Mouse (Mus musculus) limb, embryonic 12.5 days (tissue): ENCODE data around the gene Cnbp. TPM values are rescaled to one million over a fixed set of nuclear protein-coding genes. Genes with fewer than 3 reads are reported as not detected.

Source experiments
- ATAC-seq: fragments of 200-750 bp; cut with Nextera tagmentation; 2 replicates; pipeline ENCODE4 v1.8.0; 2017; ENCODE audit warnings: low read depth, moderate TSS enrichment; ENCODE audit not compliant: insufficient number of reproducible peaks, insufficient read depth, low FRiP score, low TSS enrichment
- H3K27ac ChIP-seq: fragments of 300-500 bp; sonication (generic); 2 replicates; pipeline ENCODE4 v1.5.1; 2016; ENCODE audit warnings: mild to moderate bottlenecking, moderate library complexity
- H3K27me3 ChIP-seq: fragments of 300-500 bp; sonication (generic); 2 replicates; pipeline ENCODE4 v1.6.1; 2016; ENCODE audit warnings: mild to moderate bottlenecking, moderate library complexity
- H3K36me3 ChIP-seq: fragments of 300-500 bp; sonication (generic); 2 replicates; pipeline ENCODE4 v1.6.1; 2016; ENCODE audit warnings: mild to moderate bottlenecking, moderate library complexity
- H3K4me1 ChIP-seq: fragments of 300-500 bp; sonication (generic); replicated peaks from 2 replicates; pipeline ENCODE4 v1.6.1; 2016
- H3K4me2 ChIP-seq: fragments of 300-500 bp; sonication (generic); 2 replicates; pipeline ENCODE4 v1.6.1; 2016; ENCODE audit warnings: mild to moderate bottlenecking, moderate library complexity
- H3K4me3 ChIP-seq: fragments of 300-500 bp; sonication (generic); replicated peaks from 2 replicates; pipeline ENCODE4 v1.5.1; 2016; ENCODE audit warnings: mild to moderate bottlenecking
- H3K9ac ChIP-seq: fragments of 300-500 bp; sonication (generic); replicated peaks from 2 replicates; pipeline ENCODE4 v1.6.1; 2016; ENCODE audit warnings: mild to moderate bottlenecking, moderate library complexity
- H3K9me3 ChIP-seq: fragments of 300-500 bp; sonication (generic); 2 replicates; pipeline ENCODE4 v1.6.1; 2016; ENCODE audit warnings: mild to moderate bottlenecking, moderate library complexity
- WGBS: fragments of 180-500 bp; shearing (Covaris S2); methylation state at CpG from one replicate; pipeline ENCODE4 v1.1.7; 2016; 5-methylcytosine and 5-hydroxymethylcytosine counted together
- polyA plus RNA-seq: library from polyadenylated mRNA; unstranded; fragments of >200 nt; fragmentation: Nextera tagmentation; extraction: Ambion mirVana; gene quantifications from 2 replicates; pipeline ENCODE4 v1.2.1, GENCODE M21; 2016

Gene Cnbp
- polyA plus RNA-seq, 1 experiment from 2014 or later = 1,149 TPM

DNA sequence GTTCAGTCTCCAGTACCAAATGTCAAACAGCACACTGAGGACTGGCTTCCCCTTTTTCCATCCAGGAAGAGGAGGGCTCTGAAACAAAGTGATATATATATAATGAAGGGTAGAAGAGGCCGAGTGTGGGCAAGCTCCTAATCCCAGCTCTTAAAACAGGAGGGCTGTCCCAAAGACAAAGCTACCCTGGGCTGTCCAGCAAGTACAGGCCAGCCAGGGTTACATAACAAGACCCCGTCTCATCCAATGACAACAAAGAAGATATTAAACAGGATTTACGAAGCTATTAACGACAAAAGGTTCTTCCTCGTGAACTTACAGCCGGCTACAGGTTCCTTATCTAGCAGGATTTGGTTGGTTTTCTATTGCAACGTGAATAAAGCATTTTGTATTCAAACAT is 46.0 kb downstream of the Cnbp start:
- no peaks in the 10 kb centered on the region for H3K9me3 ChIP-seq
- peaks cover 8% of the 10 kb centered on the region; the same call in 1 of the 2 replicates for H3K36me3 ChIP-seq
- no peak overlapping the region for H3K27ac ChIP-seq
- no peaks in the 10 kb centered on the region for H3K4me1 ChIP-seq
- H3K27me3 ChIP-seq = no peaks in the 10 kb centered on the region
- H3K9ac ChIP-seq = no peak overlapping the region
- no peak overlapping the region for H3K4me3 ChIP-seq
- WGBS = 74% methylated on average over 7 of the region's 7 CpGs
- no peak for ATAC-seq
- H3K4me2 ChIP-seq = no peak overlapping the region

DNA sequence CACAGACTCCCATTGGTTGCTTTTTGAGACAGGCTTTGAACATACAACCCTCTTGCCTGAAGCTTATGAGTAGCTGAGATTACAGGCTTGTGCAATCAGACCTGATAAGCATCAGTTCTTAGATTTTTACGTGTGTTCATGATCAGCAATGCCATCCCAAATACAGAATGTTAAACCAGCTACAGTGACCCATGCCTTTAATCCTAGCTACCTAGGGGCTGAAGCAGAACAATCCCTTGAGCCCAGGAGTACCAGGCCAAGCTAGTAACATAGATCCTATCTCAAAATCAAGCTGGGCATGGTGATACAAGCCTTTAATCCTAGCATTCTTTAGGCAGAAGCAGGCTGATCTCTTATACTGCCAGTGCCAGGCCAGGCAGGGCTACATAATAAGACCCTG is 46.9 kb downstream of the Cnbp start:
- H3K4me1 ChIP-seq = no peaks in the 10 kb centered on the region
- no peak overlapping the region for H3K27ac ChIP-seq
- H3K36me3 ChIP-seq = peaks cover 8% of the 10 kb centered on the region; the same call in 1 of the 2 replicates
- no peaks in the 10 kb centered on the region for H3K27me3 ChIP-seq
- no peak overlapping the region for H3K4me2 ChIP-seq
- no peak overlapping the region for H3K4me3 ChIP-seq
- ATAC-seq = no peak
- H3K9ac ChIP-seq = no peak overlapping the region
- no peaks in the 10 kb centered on the region for H3K9me3 ChIP-seq
- 88% methylated on average over 1 of the region's 1 CpGs for WGBS

DNA sequence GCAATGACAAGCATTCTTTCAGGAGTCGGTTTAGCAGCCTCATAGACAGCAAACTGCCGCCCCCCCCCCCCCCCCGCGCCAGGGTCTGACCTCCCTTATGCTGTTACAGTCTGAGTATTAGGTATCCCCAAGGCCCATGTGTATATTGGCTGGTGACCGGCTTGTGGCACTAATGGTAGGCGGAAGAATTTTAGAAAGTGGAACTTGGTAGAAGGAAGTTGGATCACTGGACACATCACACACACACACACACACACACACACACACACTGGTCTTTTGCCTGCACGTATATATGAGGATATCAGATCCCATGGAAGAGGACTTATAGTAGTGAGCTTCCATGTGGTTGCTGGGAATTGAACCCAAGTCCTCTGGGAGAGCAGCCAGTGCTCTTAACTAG is 48.4 kb downstream of the Cnbp start:
- Histone ChIP-seq H3K27ac (no peak overlapping the region), H3K36me3 (peaks cover 8% of the 10 kb centered on the region; the same call in 1 of the 2 replicates), H3K4me1 (peaks cover 3% of the 10 kb centered on the region), H3K4me2 (no peak overlapping the region), H3K4me3 (no peak overlapping the region), H3K27me3 (no peaks in the 10 kb centered on the region), H3K9me3 (no peaks in the 10 kb centered on the region), H3K9ac (no peak overlapping the region)
- no peak for ATAC-seq
- WGBS = 83% methylated on average over 7 of the region's 7 CpGs

DNA sequence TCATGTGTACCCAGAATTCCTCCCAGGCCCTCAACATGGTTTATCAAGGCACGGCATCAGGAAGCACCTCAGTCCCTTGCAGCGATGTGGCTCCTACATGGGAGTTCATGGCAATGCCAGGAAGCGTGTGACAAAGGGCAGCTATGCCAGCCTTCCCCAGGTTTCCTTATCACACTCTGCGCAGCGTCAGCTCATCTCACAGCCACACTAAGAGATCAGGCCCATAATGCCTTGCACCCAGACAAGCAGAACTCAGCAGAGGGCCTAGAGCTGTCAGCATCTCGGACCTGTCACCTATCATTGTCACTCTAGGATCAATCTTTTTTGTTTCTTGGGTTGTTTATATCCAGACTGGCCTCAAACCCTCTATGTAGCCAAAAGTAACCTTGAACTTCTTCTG is 51.3 kb downstream of the Cnbp start:
- Histone ChIP-seq H3K36me3 (peaks cover 4% of the 10 kb centered on the region; the same call in 1 of the 2 replicates), H3K4me2 (no peak overlapping the region), H3K4me1 (peaks cover 8% of the 10 kb centered on the region), H3K27ac (no peak overlapping the region), H3K4me3 (no peak overlapping the region), H3K9me3 (no peaks in the 10 kb centered on the region), H3K9ac (no peak overlapping the region), H3K27me3 (no peaks in the 10 kb centered on the region)
- 91% methylated on average over 6 of the region's 6 CpGs for WGBS
- ATAC-seq = no peak

DNA sequence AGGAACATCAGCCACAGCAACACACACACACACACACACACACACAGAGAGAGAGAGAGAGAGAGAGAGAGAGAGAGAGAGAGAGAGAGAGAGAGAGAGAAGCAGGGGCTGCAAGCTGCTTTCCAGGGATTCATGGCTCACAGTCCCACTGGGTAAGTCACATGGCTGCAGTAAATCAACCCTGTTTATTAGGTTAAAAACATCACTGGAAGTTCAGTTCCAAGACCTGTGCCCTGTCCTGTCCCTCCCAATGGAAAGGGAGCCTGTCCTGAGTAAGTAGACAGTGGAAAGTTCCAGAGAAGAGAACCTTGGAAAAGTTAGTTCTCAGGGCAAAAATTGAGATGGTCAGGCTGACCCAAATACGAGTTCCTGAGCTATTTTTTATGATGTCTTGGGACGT is 53.6 kb downstream of the Cnbp start:
- Histone ChIP-seq H3K36me3 (peaks cover 13% of the 10 kb centered on the region), H3K4me2 (no peak overlapping the region), H3K27me3 (no peaks in the 10 kb centered on the region), H3K27ac (no peak overlapping the region), H3K4me3 (no peak overlapping the region), H3K9me3 (no peaks in the 10 kb centered on the region), H3K4me1 (peaks cover 8% of the 10 kb centered on the region), H3K9ac (no peak overlapping the region)
- WGBS = 17% methylated on average over 2 of the region's 2 CpGs
- no peak for ATAC-seq

DNA sequence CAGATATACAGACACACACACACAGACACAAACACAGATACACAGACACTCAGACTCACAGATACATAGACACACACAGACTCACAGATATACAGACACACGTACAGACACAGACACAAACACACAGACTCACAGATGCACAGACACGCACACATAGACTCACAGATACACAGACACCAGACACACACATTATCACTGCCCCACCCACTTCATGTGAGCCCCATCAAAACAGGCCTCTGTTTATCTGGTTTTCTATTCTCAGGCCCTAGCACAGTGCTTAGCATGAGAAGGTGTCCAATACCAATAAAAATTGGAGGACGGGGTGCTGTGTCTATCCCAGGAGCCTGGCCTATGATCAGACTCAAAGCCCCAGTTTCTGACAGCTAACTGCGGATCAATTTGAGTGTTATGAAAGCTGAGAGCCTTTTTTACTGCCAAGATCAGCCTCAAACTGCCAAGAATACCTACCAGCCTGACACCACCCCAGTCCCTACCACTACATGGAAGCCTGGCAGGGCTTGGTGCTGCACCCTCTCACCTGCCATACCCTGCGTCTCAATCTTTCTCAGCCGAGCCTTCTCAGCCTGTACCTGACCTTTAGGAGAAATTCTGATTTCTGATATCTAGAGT is 54.5 kb downstream of the Cnbp start:
- no peak overlapping the region for H3K4me2 ChIP-seq
- peaks cover 8% of the 10 kb centered on the region for H3K4me1 ChIP-seq
- H3K27me3 ChIP-seq = no peaks in the 10 kb centered on the region
- 92% methylated on average over 6 of the region's 6 CpGs for WGBS
- peaks cover 23% of the 10 kb centered on the region for H3K36me3 ChIP-seq
- H3K9me3 ChIP-seq = no peaks in the 10 kb centered on the region
- ATAC-seq = no peak
- no peak overlapping the region for H3K4me3 ChIP-seq
- no peak overlapping the region for H3K9ac ChIP-seq
- H3K27ac ChIP-seq = no peak overlapping the region

DNA sequence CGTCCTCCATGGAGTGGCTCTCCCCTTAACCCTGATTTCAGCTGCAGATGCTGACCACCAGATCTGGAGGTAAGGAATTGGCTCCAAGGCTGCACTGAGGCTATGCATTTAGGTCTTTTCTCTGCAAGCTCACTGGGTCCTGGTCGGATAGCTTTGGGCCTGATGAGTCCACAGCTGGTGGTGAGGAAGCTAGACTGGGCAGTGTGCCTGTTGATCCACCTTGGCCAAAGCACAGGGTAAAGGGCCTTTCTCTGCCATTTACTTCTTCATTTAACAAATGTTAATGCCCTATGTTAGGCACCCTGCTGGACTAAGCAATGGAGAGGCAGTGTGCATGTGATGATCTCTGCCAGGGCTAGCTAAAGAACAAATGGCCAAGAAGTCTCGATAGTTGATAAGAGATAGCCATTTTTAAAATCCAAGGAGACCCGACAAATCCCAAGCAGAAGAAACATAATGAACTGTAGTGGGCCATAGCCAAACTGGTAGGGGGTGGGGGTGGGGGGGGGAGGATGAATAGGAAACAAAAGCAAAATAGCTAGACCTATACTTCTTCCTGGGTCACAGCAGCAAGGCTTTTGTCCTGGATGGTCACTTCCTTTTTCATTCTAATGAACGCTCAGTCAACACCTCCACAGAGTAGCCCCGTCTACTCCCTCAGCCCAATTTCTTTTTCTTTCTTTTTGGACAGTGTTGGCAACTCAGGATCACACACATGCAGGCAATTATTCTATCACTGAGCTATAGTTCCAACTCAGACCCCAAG is 55.3 kb downstream of the Cnbp start:
- peaks cover 8% of the 10 kb centered on the region for H3K4me1 ChIP-seq
- no peak overlapping the region for H3K9ac ChIP-seq
- H3K9me3 ChIP-seq = no peaks in the 10 kb centered on the region
- no peak overlapping the region for H3K4me3 ChIP-seq
- ATAC-seq = no peak
- WGBS = 79% methylated on average over 6 of the region's 6 CpGs
- no peaks in the 10 kb centered on the region for H3K27me3 ChIP-seq
- no peak overlapping the region for H3K4me2 ChIP-seq
- H3K36me3 ChIP-seq = peaks cover 24% of the 10 kb centered on the region
- no peak overlapping the region for H3K27ac ChIP-seq

DNA sequence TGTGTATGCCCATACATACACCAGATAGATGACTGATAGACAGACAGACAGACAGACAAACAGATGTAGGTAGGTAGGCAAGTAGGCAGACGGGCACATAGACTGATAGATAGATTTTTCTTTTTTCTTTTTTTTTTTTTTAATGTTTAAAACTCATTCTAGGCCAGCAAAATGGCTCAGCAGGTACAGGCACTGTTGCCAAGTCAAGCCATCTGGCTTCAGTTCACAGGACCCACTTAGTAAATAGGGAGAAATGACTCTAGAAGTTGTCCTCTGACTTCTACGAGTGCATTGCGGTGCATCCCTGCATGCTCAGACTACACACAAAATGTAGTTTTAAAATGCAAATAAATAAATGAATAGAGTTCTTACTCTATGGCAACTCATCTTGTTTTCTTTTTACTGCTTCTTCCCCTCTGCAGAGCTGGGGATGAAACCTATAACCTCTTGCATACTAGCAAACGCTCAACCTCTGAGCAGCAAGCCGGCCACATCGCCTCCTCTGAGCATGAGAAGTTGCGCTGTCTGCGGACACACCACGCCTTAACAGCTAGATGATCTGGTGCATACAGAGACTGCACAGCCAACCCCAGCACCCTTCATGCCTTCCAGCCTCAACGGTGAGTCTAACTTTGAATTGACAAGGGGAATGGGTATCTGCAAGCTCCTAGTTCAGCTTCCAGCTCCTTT is 56.9 kb downstream of the Cnbp start:
- WGBS = 91% methylated on average over 10 of the region's 10 CpGs
- Histone ChIP-seq H3K4me1 (peaks cover 17% of the 10 kb centered on the region), H3K4me3 (no peak overlapping the region), H3K27me3 (no peaks in the 10 kb centered on the region), H3K27ac (no peak overlapping the region), H3K9me3 (no peaks in the 10 kb centered on the region), H3K36me3 (peaks cover 24% of the 10 kb centered on the region), H3K9ac (no peak overlapping the region), H3K4me2 (no peak overlapping the region)
- no peak for ATAC-seq

Other genes starting within 250 kb of the Cnbp start
- gene Aplf, start 178.9 kb downstream of the Cnbp start, polyA plus RNA-seq = 13.0 and 13.8 TPM in 2 replicates
- gene Efcc1, start 120.2 kb downstream of the Cnbp start, polyA plus RNA-seq = 0.36 and 0.38 TPM in 2 replicates
- 2.7 and 3.3 TPM in 2 replicates for gene Gp9, start 73.0 kb downstream of the Cnbp start, polyA plus RNA-seq
- 8.8 and 10.0 TPM in 2 replicates for gene Rab43, start 38.9 kb downstream of the Cnbp start, polyA plus RNA-seq
- 4.6 and 4.7 TPM in 2 replicates for gene Gm45140, start 15.3 kb downstream of the Cnbp start, polyA plus RNA-seq
- 62.2 and 67.4 TPM in 2 replicates for gene Isy1, start 12.3 kb downstream of the Cnbp start, polyA plus RNA-seq
- gene Copg1, start 36.7 kb upstream of the Cnbp start, polyA plus RNA-seq = 169 and 178 TPM in 2 replicates
- 71.9 and 72.1 TPM in 2 replicates for gene Hmces, start 62.8 kb upstream of the Cnbp start, polyA plus RNA-seq
- gene H1fx, start 130.5 kb upstream of the Cnbp start, polyA plus RNA-seq = 72.9 and 129 TPM in 2 replicates
- gene Rab7, start 194.2 kb upstream of the Cnbp start, polyA plus RNA-seq = 154 and 171 TPM in 2 replicates
- 333 and 337 TPM in 2 replicates for gene Rpn1, start 233.4 kb upstream of the Cnbp start, polyA plus RNA-seq